ENCODE assay signal across 8 mouse cellular contexts in the genomic region with DNA sequence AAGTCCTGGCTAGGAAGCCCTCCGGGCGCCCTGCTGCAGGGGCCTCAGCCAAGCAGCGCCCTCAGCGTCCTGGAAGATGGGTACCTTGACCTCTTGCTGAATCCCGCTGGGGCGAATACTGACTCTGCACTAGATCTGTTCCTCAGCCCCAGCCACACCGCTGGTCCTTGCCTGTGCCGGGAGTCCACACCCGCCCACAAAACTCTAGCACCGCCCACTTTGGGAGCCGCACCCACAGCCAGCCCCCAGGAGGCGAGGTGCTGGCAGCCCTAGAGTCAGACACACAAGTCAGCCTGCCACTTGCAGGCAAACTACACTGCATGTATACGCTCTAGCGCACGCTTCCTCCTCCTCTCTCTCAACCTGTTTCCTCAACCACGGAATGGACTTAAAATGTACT. TPM values are rescaled to one million over a fixed set of nuclear protein-coding genes. Genes with fewer than 3 reads are reported as not detected.
DNase-seq lines count a peak whose midpoint lies in the region; ATAC-seq lines count a peak whose summit lies in the region.

Gene Npy4r (minus strand): TSS at position 148 of the 400 bp plus-strand sequence.

- DNase-seq in WW6 (ENCODE audit: low read depth, low spot score), result peak; percentile 61
- peak; percentile 56 for DNase-seq in embryo, embryonic 11 days
- peak; percentile 35 for DNase-seq in retina, embryonic 14.5 days (ENCODE audit: low spot score)
- no peak for DNase-seq in MN1 (ENCODE audit: low spot score)

- H3K36me3 ChIP-seq in heart, embryonic 12.5 days, result no peaks in the 10 kb centered on the region
- no peaks in the 10 kb centered on the region for H3K36me3 ChIP-seq in kidney, embryonic 16.5 days (ENCODE audit: insufficient read depth, low read length)
- no peaks in the 10 kb centered on the region for H3K36me3 ChIP-seq in lung, embryonic 16.5 days (ENCODE audit: control insufficient read depth, insufficient read depth, low read length)

- peaks cover 14% of the 10 kb centered on the region; the same call in 1 of the 2 replicates for H3K27me3 ChIP-seq in heart, embryonic 12.5 days (replicated peaks)
- no peaks in the 10 kb centered on the region for H3K27me3 ChIP-seq in kidney, embryonic 16.5 days (ENCODE audit: insufficient read depth, low read length)
- H3K27me3 ChIP-seq in lung, embryonic 16.5 days (ENCODE audit: control insufficient read depth, insufficient read depth, low read depth, low read length), result no peaks in the 10 kb centered on the region

- H3K27ac ChIP-seq in heart, embryonic 12.5 days (ENCODE audit: poor library complexity, severe bottlenecking), result no peak within 1 kb of the TSS
- H3K27ac ChIP-seq in kidney, embryonic 16.5 days (ENCODE audit: low read length), result no peak within 1 kb of the TSS
- H3K27ac ChIP-seq in lung, embryonic 16.5 days (ENCODE audit: low read length), result no peak within 1 kb of the TSS

- H3K4me1 ChIP-seq in heart, embryonic 12.5 days (replicated peaks), result peaks cover 16% of the 10 kb centered on the region
- H3K4me1 ChIP-seq in kidney, embryonic 16.5 days (ENCODE audit: insufficient read depth, low read length), result peaks cover 7% of the 10 kb centered on the region
- H3K4me1 ChIP-seq in lung, embryonic 16.5 days (replicated peaks; ENCODE audit: control insufficient read depth, insufficient read depth, low read length), result no peaks in the 10 kb centered on the region

- H3K9me3 ChIP-seq in heart, embryonic 12.5 days (replicated peaks), result no peaks in the 10 kb centered on the region
- no peaks in the 10 kb centered on the region for H3K9me3 ChIP-seq in kidney, embryonic 16.5 days (ENCODE audit: low read length)
- no peaks in the 10 kb centered on the region for H3K9me3 ChIP-seq in lung, embryonic 16.5 days (ENCODE audit: control insufficient read depth, low read length)

- peak within 1 kb of the TSS; percentile 55 for H3K4me2 ChIP-seq in heart, embryonic 12.5 days
- H3K4me2 ChIP-seq in kidney, embryonic 16.5 days (replicated peaks; ENCODE audit: low read depth, low read length), result peak within 1 kb of the TSS; percentile 43
- peak within 1 kb of the TSS; percentile 26 for H3K4me2 ChIP-seq in lung, embryonic 16.5 days (ENCODE audit: low read depth, low read length)

- no peak within 1 kb of the TSS for H3K9ac ChIP-seq in heart, embryonic 12.5 days
- no peak within 1 kb of the TSS for H3K9ac ChIP-seq in kidney, embryonic 16.5 days (replicated peaks; ENCODE audit: low read length)
- no peak within 1 kb of the TSS for H3K9ac ChIP-seq in lung, embryonic 16.5 days (ENCODE audit: low read length)

- 0 out of 2 replicates have a peak within 1 kb of the TSS, but pooled peaks have one; percentile 4 for H3K4me3 ChIP-seq in heart, embryonic 12.5 days
- H3K4me3 ChIP-seq in kidney, embryonic 16.5 days (ENCODE audit: low read length), result no peak within 1 kb of the TSS
- no peak within 1 kb of the TSS for H3K4me3 ChIP-seq in lung, embryonic 16.5 days (ENCODE audit: low read length)

- peak; percentile 72 for ATAC-seq in heart, embryonic 12.5 days (ENCODE audit: insufficient number of reproducible peaks, low FRiP score)
- ATAC-seq in kidney, embryonic 16.5 days (ENCODE audit: low FRiP score, low TSS enrichment), result peak; percentile 95
- peak; percentile 91 for ATAC-seq in lung, embryonic 16.5 days (ENCODE audit: low read depth)
- ATAC-seq in monocyte, adult 5-6 weeks (replicated peaks; ENCODE audit: insufficient number of reproducible peaks, low FRiP score, low TSS enrichment, poor library complexity, severe bottlenecking), result no peak

- WGBS in heart, embryonic 12.5 days, result 14% methylated on average over 16 of the region's 16 CpGs
- 11% methylated on average over 16 of the region's 16 CpGs for WGBS in kidney, embryonic 16.5 days
- WGBS in lung, embryonic 16.5 days, result 6% methylated on average over 16 of the region's 16 CpGs

RNA-seq across cellular contexts. Expression of gene Npy4r, which starts in this region (rescaled TPM):
- polyA plus RNA-seq in heart, embryonic 12.5 days (2016; fragmentation: Nextera tagmentation; extraction: Ambion mirVana), result 0.19 and 0.22 TPM in 2 replicates
- polyA plus RNA-seq in kidney, embryonic 16.5 days (2015; fragmentation: Nextera tagmentation; extraction: Ambion mirVana), result 0.06 and 0.10 TPM in 2 replicates
- polyA plus RNA-seq in lung, embryonic 16.5 days (2015; fragmentation: Nextera tagmentation; extraction: Ambion mirVana), result 0.05 and 0.20 TPM in 2 replicates
- not detected in 3 replicates for total RNA-seq in monocyte, adult 5-6 weeks (2017)

Comparison
In these comparisons a context has a peak if more than half of its experiments do, and no peak if none do; other contexts are left out.
1. Peak in ATAC-seq, H3K4me3 ChIP-seq and H3K4me2 ChIP-seq in heart, embryonic 12.5 days; RNA of the gene not detected or under 1 TPM.
2. Peak in ATAC-seq and H3K4me2 ChIP-seq in kidney, embryonic 16.5 days; RNA of the gene not detected or under 1 TPM.
3. Peak in ATAC-seq and H3K4me2 ChIP-seq in lung, embryonic 16.5 days; RNA of the gene not detected or under 1 TPM.